Mouse (Mus musculus): ENCODE results near the gene Vamp4. TPM values are rescaled to one million over a fixed set of nuclear protein-coding genes. Genes with fewer than 3 reads are reported as not detected.

Vamp4 gene
- polyA plus RNA-seq, 1 experiment from 2014 or later: 33.6 TPM

- Histone ChIP-seq H3K27ac (ENCODE audit: low read depth, low read length) (no peak overlapping the region), H3K9me3 (ENCODE audit: control insufficient read depth) (no peaks in the 10 kb centered on the region), H3K4me3 (ENCODE audit: low read depth, low read length) (no peak overlapping the region), H3K9ac (ENCODE audit: low read depth, low read length) (no peak overlapping the region), H3K27me3 (replicated peaks; ENCODE audit: control insufficient read depth, insufficient read depth, low read length) (no peaks in the 10 kb centered on the region), H3K4me2 (replicated peaks; ENCODE audit: low read depth) (no peak overlapping the region), H3K36me3 (ENCODE audit: control insufficient read depth, insufficient read depth) (no peaks in the 10 kb centered on the region), H3K4me1 (replicated peaks; ENCODE audit: control insufficient read depth, insufficient read depth, low read length) (no peaks in the 10 kb centered on the region)
- TF ChIP-seq CTCF (IDR thresholded peaks at IDR 0.05; ENCODE audit: low read depth): peak; percentile 38
- ATAC-seq: no peak
- 82% methylated on average over 10 of the region's 10 CpGs for WGBS
Measured at GRCm38 (mm10) chr1:162646083-162646686, 75.9 kb downstream of the Vamp4 start.

DNA sequence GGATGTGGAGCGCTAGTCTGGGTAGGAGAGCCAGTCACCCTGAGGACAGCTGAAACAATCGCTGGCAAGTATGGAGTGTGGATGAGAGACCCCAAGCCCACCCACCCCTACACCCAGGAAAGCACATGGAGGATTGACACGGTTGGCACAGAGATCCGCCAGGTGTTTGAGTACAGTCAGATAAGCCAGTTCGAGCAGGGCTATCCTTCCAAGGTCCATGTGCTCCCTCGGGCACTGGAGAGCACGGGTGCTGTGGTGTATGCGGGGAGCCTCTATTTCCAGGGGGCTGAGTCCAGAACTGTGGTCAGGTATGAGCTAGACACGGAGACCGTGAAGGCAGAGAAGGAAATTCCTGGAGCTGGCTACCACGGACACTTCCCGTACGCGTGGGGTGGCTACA lies 78.1 kb downstream of the Vamp4 start:
- Histone ChIP-seq H3K4me3 (ENCODE audit: low read depth, low read length) (no peak overlapping the region), H3K4me1 (replicated peaks; ENCODE audit: control insufficient read depth, insufficient read depth, low read length) (no peaks in the 10 kb centered on the region), H3K9me3 (ENCODE audit: control insufficient read depth) (no peaks in the 10 kb centered on the region), H3K36me3 (ENCODE audit: control insufficient read depth, insufficient read depth) (no peaks in the 10 kb centered on the region), H3K9ac (ENCODE audit: low read depth, low read length) (no peak overlapping the region), H3K27me3 (replicated peaks; ENCODE audit: control insufficient read depth, insufficient read depth, low read length) (no peaks in the 10 kb centered on the region), H3K27ac (ENCODE audit: low read depth, low read length) (no peak overlapping the region), H3K4me2 (replicated peaks; ENCODE audit: low read depth) (no peak overlapping the region)
- no peak for TF ChIP-seq CTCF (IDR thresholded peaks at IDR 0.05; ENCODE audit: low read depth)
- WGBS: 90% methylated on average over 14 of the region's 14 CpGs
- ATAC-seq: no peak

Other genes with a start within 250 kb of the Vamp4 start
- 5.6 and 7.3 TPM in 2 replicates for gene Dnm3, start 92.5 kb upstream of the Vamp4 start, polyA plus RNA-seq (2015; fragmentation: Nextera tagmentation; extraction: Ambion mirVana)
- 5.9 and 6.8 TPM in 2 replicates for gene Mettl13, start 22.0 kb upstream of the Vamp4 start, polyA plus RNA-seq (2015; fragmentation: Nextera tagmentation; extraction: Ambion mirVana)
- 0.07 and 0.10 TPM in 2 replicates for gene Myoc, start 68.6 kb downstream of the Vamp4 start, polyA plus RNA-seq (2015; fragmentation: Nextera tagmentation; extraction: Ambion mirVana)
- not detected in 2 replicates for gene Myocos, start 87.7 kb downstream of the Vamp4 start, polyA plus RNA-seq (2015; fragmentation: Nextera tagmentation; extraction: Ambion mirVana)
- 64.4 and 75.8 TPM in 2 replicates for gene Prrc2c, start 170.0 kb downstream of the Vamp4 start, polyA plus RNA-seq (2015; fragmentation: Nextera tagmentation; extraction: Ambion mirVana)
- 12.2 and 13.7 TPM in 2 replicates for gene Fmo4, start 243.5 kb downstream of the Vamp4 start, polyA plus RNA-seq (2015; fragmentation: Nextera tagmentation; extraction: Ambion mirVana)

Data from intestine, postnatal 0 days (tissue).